Mouse (Mus musculus): ENCODE measurements around the gene Rab40b. TPM values are rescaled to one million over a fixed set of nuclear protein-coding genes. Genes with fewer than 3 reads are reported as not detected.
"Not testable (repeated sequence)": the region's sequence is repeated elsewhere in the genome, so short reads cannot be mapped to it uniquely, and the experiment has no call there.

Rab40b gene
- polyA plus RNA-seq, 1 experiment from 2014 or later: 5.7 TPM

GRCm38 (mm10) chr11:121369622-121370021 lies 18.4 kb downstream of the Rab40b start:
- Histone ChIP-seq H3K9me3 (ENCODE audit: low read length) (no peaks in the 10 kb centered on the region), H3K4me1 (ENCODE audit: insufficient read depth, low read length) (no peaks in the 10 kb centered on the region), H3K27me3 (ENCODE audit: insufficient read depth, low read length) (no peaks in the 10 kb centered on the region), H3K36me3 (ENCODE audit: insufficient read depth, low read length) (no peaks in the 10 kb centered on the region), H3K4me3 (ENCODE audit: low read length) (no peak overlapping the region), H3K4me2 (replicated peaks; ENCODE audit: low read depth, low read length) (no peak overlapping the region), H3K9ac (replicated peaks; ENCODE audit: low read length) (no peak overlapping the region), H3K27ac (ENCODE audit: low read length) (no peak overlapping the region)
- WGBS: 54% methylated on average over 6 of the region's 6 CpGs
- ATAC-seq (ENCODE audit: low FRiP score, low TSS enrichment): no peak

- Histone ChIP-seq H3K4me3 (ENCODE audit: low read length) (no peak overlapping the region), H3K9me3 (ENCODE audit: low read length) (no peaks in the 10 kb centered on the region), H3K9ac (replicated peaks; ENCODE audit: low read length) (no peak overlapping the region), H3K4me2 (replicated peaks; ENCODE audit: low read depth, low read length) (no peak overlapping the region), H3K27me3 (ENCODE audit: insufficient read depth, low read length) (no peaks in the 10 kb centered on the region), H3K36me3 (ENCODE audit: insufficient read depth, low read length) (no peaks in the 10 kb centered on the region), H3K4me1 (ENCODE audit: insufficient read depth, low read length) (no peaks in the 10 kb centered on the region), H3K27ac (ENCODE audit: low read length) (no peak overlapping the region)
- no peak for ATAC-seq (ENCODE audit: low FRiP score, low TSS enrichment)
- 82% methylated on average over 1 of the region's 1 CpGs for WGBS
Measured at GRCm38 (mm10) chr11:121368731-121369130, 19.3 kb downstream of the Rab40b start.

- no peak for ATAC-seq (ENCODE audit: low FRiP score, low TSS enrichment)
Measured at GRCm38 (mm10) chr11:121367170-121367707, 20.8 kb downstream of the Rab40b start.

GRCm38 (mm10) chr11:121362212-121362611 lies 25.8 kb downstream of the Rab40b start:
- Histone ChIP-seq H3K27me3 (ENCODE audit: insufficient read depth, low read length) (no peaks in the 10 kb centered on the region), H3K4me2 (replicated peaks; ENCODE audit: low read depth, low read length) (no peak overlapping the region), H3K9ac (replicated peaks; ENCODE audit: low read length) (no peak overlapping the region), H3K4me1 (ENCODE audit: insufficient read depth, low read length) (no peaks in the 10 kb centered on the region), H3K4me3 (ENCODE audit: low read length) (no peak overlapping the region), H3K27ac (ENCODE audit: low read length) (no peak overlapping the region), H3K9me3 (ENCODE audit: low read length) (no peaks in the 10 kb centered on the region), H3K36me3 (ENCODE audit: insufficient read depth, low read length) (no peaks in the 10 kb centered on the region)
- WGBS: 35% methylated on average over 5 of the region's 5 CpGs
- ATAC-seq (ENCODE audit: low FRiP score, low TSS enrichment): no peak

More at GRCm38 (mm10) chr11:121367170-121367707, 20.8 kb downstream of the Rab40b start:
- H3K27ac ChIP-seq (ENCODE audit: low read length): no peak overlapping the region
- no peaks in the 10 kb centered on the region for H3K9me3 ChIP-seq (ENCODE audit: low read length)
- WGBS: 64% methylated on average over 5 of the region's 5 CpGs
- no peaks in the 10 kb centered on the region for H3K27me3 ChIP-seq (ENCODE audit: insufficient read depth, low read length)
- no peak overlapping the region for H3K4me3 ChIP-seq (ENCODE audit: low read length)
- H3K9ac ChIP-seq (replicated peaks; ENCODE audit: low read length): no peak overlapping the region
- no peaks in the 10 kb centered on the region for H3K36me3 ChIP-seq (ENCODE audit: insufficient read depth, low read length)
- no peaks in the 10 kb centered on the region for H3K4me1 ChIP-seq (ENCODE audit: insufficient read depth, low read length)
- no peak overlapping the region for H3K4me2 ChIP-seq (replicated peaks; ENCODE audit: low read depth, low read length)

GRCm38 (mm10) chr11:121354091-121354707 lies 33.9 kb downstream of the Rab40b start, which contains the start of gene Wdr45b:
TSS of gene Wdr45b (minus strand) at chr11:121354445.
- Histone ChIP-seq H3K4me1 (ENCODE audit: insufficient read depth, low read length) (peaks cover 16% of the 10 kb centered on the region), H3K9ac (replicated peaks; ENCODE audit: low read length) (peak within 1 kb of the TSS; percentile 94), H3K27ac (ENCODE audit: low read length) (peak within 1 kb of the TSS; percentile 83), H3K4me3 (ENCODE audit: low read length) (peak within 1 kb of the TSS; percentile 94), H3K36me3 (ENCODE audit: insufficient read depth, low read length) (0 out of 2 replicates have a peak, but pooled peaks cover 4% of the 10 kb centered on the region), H3K9me3 (ENCODE audit: low read length) (no peaks in the 10 kb centered on the region), H3K4me2 (replicated peaks; ENCODE audit: low read depth, low read length) (peak within 1 kb of the TSS; percentile 91), H3K27me3 (ENCODE audit: insufficient read depth, low read length) (no peaks in the 10 kb centered on the region)
- peak; percentile 98 for ATAC-seq (ENCODE audit: low FRiP score, low TSS enrichment)
- under 1% methylated on average over 69 of the region's 69 CpGs for WGBS

GRCm38 (mm10) chr11:121353326-121354090 lies 34.5 kb downstream of the Rab40b start:
- peak overlapping the region; percentile 94 for H3K9ac ChIP-seq (replicated peaks; ENCODE audit: low read length)
- WGBS: 4% methylated on average over 32 of the region's 41 CpGs
- no peak; the same call in none of the 2 replicates for ATAC-seq (ENCODE audit: low FRiP score, low TSS enrichment)

GRCm38 (mm10) chr11:121348727-121349126 lies 39.3 kb downstream of the Rab40b start:
- peaks cover 10% of the 10 kb centered on the region for H3K4me1 ChIP-seq (ENCODE audit: insufficient read depth, low read length)
- not testable (repeated sequence) for H3K27me3 ChIP-seq (ENCODE audit: insufficient read depth, low read length); H3K9ac ChIP-seq (replicated peaks; ENCODE audit: low read length); H3K4me3 ChIP-seq (ENCODE audit: low read length); H3K9me3 ChIP-seq (ENCODE audit: low read length); H3K27ac ChIP-seq (ENCODE audit: low read length); H3K4me2 ChIP-seq (replicated peaks; ENCODE audit: low read depth, low read length); ATAC-seq (ENCODE audit: low FRiP score, low TSS enrichment)
- WGBS: 87% methylated on average over 3 of the region's 3 CpGs
- H3K36me3 ChIP-seq (ENCODE audit: insufficient read depth, low read length): peaks cover 22% of the 10 kb centered on the region

More at GRCm38 (mm10) chr11:121353326-121354090, 34.5 kb downstream of the Rab40b start:
- peak overlapping the region; percentile 91 for H3K4me2 ChIP-seq (replicated peaks; ENCODE audit: low read depth, low read length)
- H3K27me3 ChIP-seq (ENCODE audit: insufficient read depth, low read length): no peaks in the 10 kb centered on the region
- H3K27ac ChIP-seq (ENCODE audit: low read length): peak overlapping the region; percentile 83
- H3K36me3 ChIP-seq (ENCODE audit: insufficient read depth, low read length): peaks cover 7% of the 10 kb centered on the region; the same call in 1 of the 2 replicates
- H3K4me3 ChIP-seq (ENCODE audit: low read length): peak overlapping the region; percentile 94
- H3K4me1 ChIP-seq (ENCODE audit: insufficient read depth, low read length): peaks cover 16% of the 10 kb centered on the region
- H3K9me3 ChIP-seq (ENCODE audit: low read length): no peaks in the 10 kb centered on the region

- no peak for ATAC-seq (ENCODE audit: low FRiP score, low TSS enrichment)
- no peaks in the 10 kb centered on the region for H3K9me3 ChIP-seq (ENCODE audit: low read length)
- peaks cover 22% of the 10 kb centered on the region for H3K36me3 ChIP-seq (ENCODE audit: insufficient read depth, low read length)
- H3K27ac ChIP-seq (ENCODE audit: low read length): no peak overlapping the region
- peaks cover 7% of the 10 kb centered on the region for H3K4me1 ChIP-seq (ENCODE audit: insufficient read depth, low read length)
- H3K27me3 ChIP-seq (ENCODE audit: insufficient read depth, low read length): no peaks in the 10 kb centered on the region
- H3K4me3 ChIP-seq (ENCODE audit: low read length): no peak overlapping the region
- H3K4me2 ChIP-seq (replicated peaks; ENCODE audit: low read depth, low read length): no peak overlapping the region
- WGBS: 98% methylated on average over 2 of the region's 2 CpGs
- H3K9ac ChIP-seq (replicated peaks; ENCODE audit: low read length): no peak overlapping the region
Measured at GRCm38 (mm10) chr11:121348166-121348565, 39.9 kb downstream of the Rab40b start.

GRCm38 (mm10) chr11:121347036-121347435 lies 41.0 kb downstream of the Rab40b start:
- Histone ChIP-seq H3K9ac (replicated peaks; ENCODE audit: low read length) (no peak overlapping the region), H3K27me3 (ENCODE audit: insufficient read depth, low read length) (no peaks in the 10 kb centered on the region), H3K4me3 (ENCODE audit: low read length) (no peak overlapping the region), H3K36me3 (ENCODE audit: insufficient read depth, low read length) (peaks cover 22% of the 10 kb centered on the region), H3K9me3 (ENCODE audit: low read length) (no peaks in the 10 kb centered on the region), H3K27ac (ENCODE audit: low read length) (no peak overlapping the region), H3K4me1 (ENCODE audit: insufficient read depth, low read length) (no peaks in the 10 kb centered on the region), H3K4me2 (replicated peaks; ENCODE audit: low read depth, low read length) (no peak overlapping the region)
- ATAC-seq (ENCODE audit: low FRiP score, low TSS enrichment): no peak
- 93% methylated on average over 2 of the region's 2 CpGs for WGBS

Measured in kidney, embryonic 16.5 days (tissue).